Mouse (Mus musculus): ENCODE measurements around the gene Prps1l3. TPM values are rescaled to one million over a fixed set of nuclear protein-coding genes. Genes with fewer than 3 reads are reported as not detected.

Gene Prps1l3
- polyA plus RNA-seq, 1 experiment from 2014 or later = 40.8 TPM

GRCm38 (mm10) chr12:57243671-57244495, 13.7 kb downstream of the Prps1l3 start:
- in situ Hi-C loops (cut with MboI; ENCODE audit: low pct_unique_long_range_greater_than_20kb) = no loop called here
- CTCF ChIA-PET = interaction anchor here (1.6 kb wide), 1 partner anchor 14 kb away, joined by 4 read pairs; no protein-coding TSS in a partner anchor
- no peak for ATAC-seq
- TF ChIP-seq CTCF (IDR thresholded peaks at IDR 0.05) = no peak
- DNase-seq (ENCODE audit: low read depth, low spot score) = no peak
- H3K27me3 ChIP-seq = no peaks in the 10 kb centered on the region
- POLR2A ChIA-PET = interaction anchor here (0.6 kb wide), 1 partner anchor 1738 kb away, joined by 6 read pairs; no protein-coding TSS in a partner anchor

- no peak for ATAC-seq
Measured at GRCm38 (mm10) chr12:57258572-57258971, 28.4 kb downstream of the Prps1l3 start.

GRCm38 (mm10) chr12:57275456-57275855, 45.2 kb downstream of the Prps1l3 start:
- no peaks in the 10 kb centered on the region for H3K27me3 ChIP-seq
- CTCF ChIA-PET = no interaction called here
- ATAC-seq = no peak
- no peak for TF ChIP-seq CTCF (IDR thresholded peaks at IDR 0.05)
- no peak for DNase-seq (ENCODE audit: low read depth, low spot score)
- in situ Hi-C loops (cut with MboI; ENCODE audit: low pct_unique_long_range_greater_than_20kb) = loop anchor here (25.0 kb wide), 1 partner anchor 1662 kb away; no protein-coding TSS in a partner anchor
- POLR2A ChIA-PET = no interaction called here

More at GRCm38 (mm10) chr12:57258572-57258971, 28.4 kb downstream of the Prps1l3 start:
- in situ Hi-C loops (cut with MboI; ENCODE audit: low pct_unique_long_range_greater_than_20kb) = no loop called here
- no peak for DNase-seq (ENCODE audit: low read depth, low spot score)
- ChIA-PET CTCF (interaction anchor here (0.8 to 1.4 kb wide), 2 partner anchors 15 to 529 kb away, joined by 3 to 4 read pairs; no protein-coding TSS in a partner anchor), POLR2A (no interaction called here)
- H3K27me3 ChIP-seq = no peaks in the 10 kb centered on the region
- peak; percentile 43 for TF ChIP-seq CTCF (IDR thresholded peaks at IDR 0.05)

- peak; percentile 58 for TF ChIP-seq CTCF (IDR thresholded peaks at IDR 0.05)
- no peak for DNase-seq (ENCODE audit: low read depth, low spot score)
- CTCF ChIA-PET = interaction anchor here (0.7 to 1.6 kb wide), 5 partner anchors 17 to 511 kb away, joined by 3 to 7 read pairs (median 4); no protein-coding TSS in a partner anchor
- POLR2A ChIA-PET = no interaction called here
- H3K27me3 ChIP-seq = no peaks in the 10 kb centered on the region
- ATAC-seq = no peak
- in situ Hi-C loops (cut with MboI; ENCODE audit: low pct_unique_long_range_greater_than_20kb) = loop anchor here (5.0 to 25.0 kb wide), 2 partner anchors 266 to 1656 kb away; partner anchors contain the start of gene Foxa1
Measured at GRCm38 (mm10) chr12:57281155-57282114, 51.2 kb downstream of the Prps1l3 start.

- no peaks in the 10 kb centered on the region for H3K27me3 ChIP-seq
- DNase-seq (ENCODE audit: low read depth, low spot score) (no peak), ATAC-seq (no peak)
- in situ Hi-C loops (cut with MboI; ENCODE audit: low pct_unique_long_range_greater_than_20kb) = loop anchor here (5.0 to 25.0 kb wide), 2 partner anchors 502 to 1652 kb away; no protein-coding TSS in a partner anchor
- POLR2A ChIA-PET = no interaction called here
- CTCF ChIA-PET = no interaction called here
- TF ChIP-seq CTCF (IDR thresholded peaks at IDR 0.05) = peak; percentile 17
Measured at GRCm38 (mm10) chr12:57285303-57286059, 55.3 kb downstream of the Prps1l3 start.

Other genes starting within 250 kb of the Prps1l3 start
- 1.1 TPM for gene Slc25a21, start 32.9 kb upstream of the Prps1l3 start, polyA plus RNA-seq (2021)
- 14.2 TPM for gene Mipol1, start within 50 bp of the Prps1l3 start, polyA plus RNA-seq (2021)

Measured in Patski (cell line).